In genomic region chr6:47794106-47794830, GRCm38 (mm10) we compare ENCODE assay signal across 8 mouse cellular contexts. TPM values are rescaled to one million over a fixed set of nuclear protein-coding genes. Genes with fewer than 3 reads are reported as not detected.
DNase-seq lines count a peak whose midpoint lies in the region; ATAC-seq lines count a peak whose summit lies in the region.

No protein-coding gene starts in this region.

- H3K9me3 ChIP-seq in neural tube, embryonic 12.5 days, result no peaks in the 10 kb centered on the region

- H3K36me3 ChIP-seq in neural tube, embryonic 12.5 days, result peaks cover 49% of the 10 kb centered on the region

- H3K27ac ChIP-seq in neural tube, embryonic 12.5 days, result no peak overlapping the region

- no peaks in the 10 kb centered on the region for H3K27me3 ChIP-seq in neural tube, embryonic 12.5 days (replicated peaks)

- no peak overlapping the region for H3K4me2 ChIP-seq in neural tube, embryonic 12.5 days (replicated peaks)

- H3K9ac ChIP-seq in neural tube, embryonic 12.5 days, result no peak overlapping the region

- WGBS in neural tube, embryonic 12.5 days, result 58% methylated on average over 10 of the region's 10 CpGs

- no peak for DNase-seq in frontal cortex, postnatal 14 days (ENCODE audit: low spot score in 2 of 2)
- no peak for DNase-seq in neural tube, embryonic 10.5 days (ENCODE audit: extremely low spot score, low spot score)
- DNase-seq in adrenal gland, postnatal 36 days, result peak; percentile 50 to 60
- DNase-seq in kidney, postnatal 10 days, result peak; percentile 70
- peak; percentile 36 for DNase-seq in thymus, postnatal 25 days
- DNase-seq in spleen, postnatal 36 days (ENCODE audit: low spot score in 2 of 2), result no peak

- no peak overlapping the region for H3K4me3 ChIP-seq in neural tube, embryonic 12.5 days

- ATAC-seq in frontal cortex, adult (ENCODE audit: low TSS enrichment), result peak; percentile 78
- peak; percentile 41; the same call in 1 of the 2 replicates for ATAC-seq in neural tube, embryonic 12.5 days (ENCODE audit: low FRiP score, low read depth)

- H3K4me1 ChIP-seq in neural tube, embryonic 12.5 days, result no peaks in the 10 kb centered on the region

RNA-seq across cellular contexts. Expression of gene Pdia4, which starts 19.0 kb away (rescaled TPM):
- 196 and 221 TPM in 2 replicates for polyA plus RNA-seq in neural tube, embryonic 12.5 days (2016; fragmentation: Nextera tagmentation; extraction: Ambion mirVana)
- total RNA-seq in adrenal gland, postnatal 36 days (2021), result 10 to 100 TPM; 93.8 to 97.5 TPM

RNA-seq across cellular contexts. Expression of gene Zfp786, which starts 36.4 kb away (rescaled TPM):
- 12.8 and 14.8 TPM in 2 replicates for polyA plus RNA-seq in neural tube, embryonic 12.5 days (2016; fragmentation: Nextera tagmentation; extraction: Ambion mirVana)
- 1 to 10 TPM in 1 of 2 experiments, under 1 TPM in 1; 0.83 to 1.4 TPM for total RNA-seq in adrenal gland, postnatal 36 days (2021)

RNA-seq across cellular contexts. Expression of gene Zfp398, which starts 41.2 kb away (rescaled TPM):
- polyA plus RNA-seq in neural tube, embryonic 12.5 days (2016; fragmentation: Nextera tagmentation; extraction: Ambion mirVana), result 13.4 and 14.5 TPM in 2 replicates
- total RNA-seq in adrenal gland, postnatal 36 days (2021), result 10 to 100 TPM in 1 of 2 experiments, 1 to 10 TPM in 1; 9.9 to 13.3 TPM

Comparison
In these comparisons a context has a peak if more than half of its experiments do, and no peak if none do; other contexts are left out.
1. DNase-seq: peak in adrenal gland, postnatal 36 days (2 of 2), kidney, postnatal 10 days (single experiment) and thymus, postnatal 25 days (single experiment); none in frontal cortex, postnatal 14 days (0 of 2), neural tube, embryonic 10.5 days (single experiment) and spleen, postnatal 36 days (0 of 2).